Mouse (Mus musculus) activated CD4-positive, CD25-positive, alpha-beta regulatory T cell, adult 4 months (primary cell): ENCODE results near the gene Naip6. TPM values are rescaled to one million over a fixed set of nuclear protein-coding genes. Genes with fewer than 3 reads are reported as not detected.
"Not testable (repeated sequence)": the region's sequence is repeated elsewhere in the genome, so short reads cannot be mapped to it uniquely, and the experiment has no call there.

Experiments used
- ATAC-seq: one replicate; pipeline ENCODE4 v1.8.0; 2017
- polyA plus RNA-seq, 2 experiments: library from polyadenylated mRNA; unstranded; fragments of 100-300 nt; shearing (Covaris generic); gene quantifications; one replicate each; pipeline ENCODE4 v1.2.1; 2017

Naip6 gene
- 1 to 10 TPM; 2.2 to 2.5 TPM for polyA plus RNA-seq

DNA sequence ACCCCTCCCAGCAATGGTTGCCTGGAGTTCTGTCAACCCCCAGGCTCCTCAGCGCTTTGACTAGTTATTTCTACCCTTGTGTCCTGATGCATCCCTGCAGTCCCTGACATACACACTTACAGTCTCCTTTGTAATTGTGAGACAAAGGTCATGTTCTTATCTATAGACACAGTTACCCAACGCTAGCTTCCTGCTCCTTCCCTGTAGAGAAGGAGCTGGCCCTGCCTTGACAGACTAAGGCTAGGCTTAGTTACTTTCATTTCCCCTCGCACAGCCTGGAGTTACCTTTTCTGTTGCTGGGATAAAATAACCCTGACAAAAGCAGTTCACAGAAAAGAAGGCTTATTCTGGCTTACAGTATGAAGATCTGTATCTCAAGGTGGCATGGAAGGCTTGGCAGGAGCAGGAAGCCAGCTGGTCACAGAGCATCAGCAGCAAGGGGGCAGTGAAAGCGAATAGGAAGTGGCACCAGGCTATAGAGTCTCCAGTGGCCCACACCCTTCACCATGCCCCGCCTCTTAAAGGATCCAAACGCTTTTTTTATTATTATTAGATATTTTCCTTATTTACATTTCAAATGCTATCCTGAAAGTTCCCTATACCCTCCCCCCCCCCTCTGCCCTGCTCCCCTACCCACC lies at the start of gene Naip6:
TSS of gene Naip6 (minus strand) at position 419 of the 638 bp plus-strand sequence.
- peak; percentile 59 for ATAC-seq

DNA sequence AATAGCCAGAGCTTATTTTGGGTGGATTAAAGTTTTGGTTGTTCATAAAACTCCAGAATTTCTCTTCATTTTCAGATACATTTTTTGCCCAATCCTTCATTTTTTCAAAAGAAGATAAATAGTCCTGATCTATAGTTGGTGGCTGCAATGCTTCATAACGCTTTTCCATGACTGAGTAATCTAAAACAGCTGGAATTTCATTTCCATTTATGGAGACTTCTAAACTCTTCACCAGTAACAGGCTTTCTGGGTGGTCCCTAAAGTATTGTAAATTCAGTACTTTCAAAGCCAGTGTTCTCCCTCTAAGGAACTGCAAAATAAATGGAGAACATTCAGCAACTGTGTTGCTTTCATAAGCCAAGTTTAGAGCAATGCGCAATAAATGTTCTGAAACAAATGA lies 34.8 kb upstream of the Naip6 start:
- not testable (repeated sequence) for ATAC-seq

DNA sequence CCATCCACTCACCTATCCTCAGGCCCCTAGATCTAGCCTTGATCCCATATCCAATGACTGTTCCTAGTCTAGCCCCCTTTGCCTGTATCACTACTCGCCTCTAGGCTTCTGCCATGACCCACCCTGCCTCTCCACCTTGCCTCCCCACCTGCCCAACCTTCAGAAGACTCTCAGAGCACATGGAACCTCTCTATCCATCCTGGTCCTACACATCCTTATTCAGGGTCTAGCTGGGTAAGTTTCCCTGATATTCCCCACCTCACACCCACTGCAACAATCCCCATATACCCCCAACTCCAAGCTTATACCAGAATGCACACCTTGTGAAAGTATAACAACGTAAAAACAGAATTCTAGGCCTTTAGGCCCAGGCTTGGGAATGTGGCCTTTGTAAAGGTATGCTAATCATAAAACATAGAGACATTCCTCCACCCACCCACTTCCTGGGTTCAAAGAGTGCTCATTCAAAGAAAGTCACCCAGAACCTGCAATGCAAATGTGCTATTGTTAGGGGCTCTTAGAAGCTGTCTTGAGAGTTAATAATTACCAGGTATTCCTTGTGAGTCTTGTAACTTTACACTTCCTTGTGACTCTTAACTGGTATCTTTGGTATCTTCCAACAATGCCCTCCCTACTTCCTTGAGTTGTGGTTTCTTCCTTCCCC lies 32.2 kb upstream of the Naip6 start:
- not testable (repeated sequence) for ATAC-seq

DNA sequence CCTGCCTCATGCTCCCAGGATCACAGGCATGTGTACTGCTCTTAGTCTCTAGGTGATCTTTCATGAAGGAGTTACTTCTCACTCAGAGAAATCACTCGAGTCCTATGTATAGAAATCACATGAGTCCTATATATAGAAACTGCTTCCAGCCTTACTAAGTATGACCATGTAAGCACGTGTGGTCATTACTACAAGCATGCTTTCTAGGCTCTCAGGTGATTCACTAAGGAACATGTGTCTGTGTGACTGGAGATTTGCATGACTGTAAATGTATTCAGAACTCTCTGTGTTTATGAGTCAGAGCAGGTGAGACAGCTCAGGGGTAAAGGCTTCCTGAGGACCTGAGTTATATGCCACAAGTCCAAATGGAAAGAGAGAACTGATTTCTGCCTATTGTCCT lies 24.3 kb upstream of the Naip6 start:
- no peak for ATAC-seq

DNA sequence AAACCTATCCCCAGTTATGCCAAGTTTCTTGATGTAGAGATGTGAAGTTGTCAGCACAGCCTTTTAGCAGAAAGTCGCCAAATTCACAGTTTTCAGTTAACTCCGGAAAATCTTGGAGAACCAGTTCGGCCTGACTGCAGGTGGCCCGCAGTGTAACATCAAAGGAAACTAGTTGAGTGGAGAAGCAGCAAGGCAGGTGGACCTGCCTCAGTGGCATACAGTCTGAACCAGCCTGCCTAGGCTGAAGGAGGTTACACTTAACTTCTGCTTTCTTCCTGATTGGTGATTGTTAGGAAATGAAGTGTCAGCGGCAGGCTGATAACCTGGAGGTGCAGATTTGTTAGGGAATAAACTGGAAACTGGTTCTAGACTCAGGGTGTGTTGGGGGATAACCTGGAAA lies 14.3 kb upstream of the Naip6 start:
- ATAC-seq: not testable (repeated sequence)

GRCm38 (mm10) chr13:100328899-100329298 lies 11.4 kb upstream of the Naip6 start:
- ATAC-seq: not testable (repeated sequence)

DNA sequence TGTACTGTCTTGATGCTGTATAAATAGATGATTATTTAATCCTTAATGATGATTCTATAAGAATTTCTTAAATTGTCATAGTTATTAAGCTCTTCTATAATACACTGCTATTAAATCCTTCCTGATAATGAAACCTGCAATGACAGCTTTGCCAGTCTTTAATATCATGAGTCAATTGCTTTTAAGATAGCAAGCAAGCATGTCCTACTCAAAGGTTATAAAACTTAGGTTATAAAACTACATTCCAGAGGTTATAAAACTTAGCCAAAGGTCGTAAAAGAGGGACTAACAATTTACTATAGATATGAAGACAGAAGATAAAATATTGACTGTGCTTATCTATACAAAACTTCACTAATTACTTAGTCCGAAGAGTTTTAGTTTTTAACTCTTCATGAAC lies 10.6 kb upstream of the Naip6 start:
- not testable (repeated sequence) for ATAC-seq

DNA sequence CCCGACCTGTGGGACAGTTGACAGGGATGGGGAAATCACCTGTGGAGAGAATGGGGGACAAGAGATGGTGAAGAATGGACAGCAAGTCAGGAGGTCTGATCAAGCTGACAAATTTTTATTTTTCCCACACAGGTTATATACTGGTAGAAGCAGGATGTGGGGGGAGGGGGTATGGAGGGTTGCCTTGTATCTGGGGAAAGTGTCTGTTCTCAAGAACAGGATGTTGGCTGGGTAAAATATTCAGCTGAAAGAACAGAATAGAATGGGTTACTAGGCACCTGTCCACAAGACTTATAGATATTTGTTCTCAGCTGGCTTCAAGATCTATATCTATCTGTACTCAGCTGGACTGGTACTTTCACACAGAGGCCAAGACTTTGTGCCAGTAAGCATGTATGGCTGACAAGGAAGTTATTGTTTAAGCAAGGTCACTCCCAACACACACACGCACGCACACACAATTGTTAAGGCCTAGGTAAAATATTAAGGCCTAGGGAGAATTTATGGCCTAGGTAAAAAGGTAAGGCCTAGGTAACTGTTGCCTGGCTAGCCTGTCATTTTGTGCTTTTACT lies 4.9 kb upstream of the Naip6 start:
- not testable (repeated sequence) for ATAC-seq

GRCm38 (mm10) chr13:100284611-100285010 lies 32.9 kb downstream of the Naip6 start:
- ATAC-seq: no peak

DNA sequence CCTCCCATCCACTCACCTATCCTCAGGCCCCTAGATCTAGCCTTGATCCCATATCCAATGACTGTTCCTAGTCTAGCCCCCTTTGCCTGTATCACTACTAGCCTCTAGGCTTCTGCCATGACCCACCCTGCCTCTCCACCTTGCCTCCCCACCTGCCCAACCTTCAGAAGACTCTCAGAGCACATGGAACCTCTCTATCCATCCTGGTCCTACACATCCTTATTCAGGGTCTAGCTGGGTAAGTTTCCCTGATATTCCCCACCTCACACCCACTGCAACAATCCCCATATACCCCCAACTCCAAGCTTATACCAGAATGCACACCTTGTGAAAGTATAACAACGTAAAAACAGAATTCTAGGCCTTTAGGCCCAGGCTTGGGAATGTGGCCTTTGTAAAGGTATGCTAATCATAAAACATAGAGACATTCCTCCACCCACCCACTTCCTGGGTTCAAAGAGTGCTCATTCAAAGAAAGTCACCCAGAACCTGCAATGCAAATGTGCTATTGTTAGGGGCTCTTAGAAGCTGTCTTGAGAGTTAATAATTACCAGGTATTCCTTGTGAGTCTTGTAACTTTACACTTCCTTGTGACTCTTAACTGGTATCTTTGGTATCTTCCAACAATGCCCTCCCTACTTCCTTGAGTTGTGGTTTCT lies 45.9 kb downstream of the Naip6 start:
- not testable (repeated sequence) for ATAC-seq

- not testable (repeated sequence) for ATAC-seq
These were observed 60.5 kb downstream of the Naip6 start for GRCm38 (mm10) chr13:100256996-100257395.

DNA sequence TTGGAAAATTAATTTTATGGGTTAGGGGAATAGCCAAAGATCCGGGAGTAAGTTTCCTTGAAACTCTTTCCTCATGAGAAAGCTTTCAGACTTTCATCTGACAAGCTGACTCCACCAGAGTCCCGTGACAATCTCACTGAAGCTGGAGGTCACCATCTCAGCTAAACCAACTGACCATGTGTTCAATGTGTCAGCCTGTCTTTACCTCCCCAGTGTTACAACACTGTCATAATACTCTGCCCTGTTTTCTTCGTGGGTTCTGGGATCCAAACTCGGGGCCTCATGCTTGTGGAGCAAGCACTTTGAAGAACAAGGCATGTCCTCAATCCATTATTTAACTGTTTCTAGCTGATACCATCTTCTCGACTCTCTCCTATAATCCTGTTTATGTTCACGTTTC lies 61.5 kb downstream of the Naip6 start:
- not testable (repeated sequence) for ATAC-seq

- peak; percentile 52 for ATAC-seq
These were observed 65.6 kb downstream of the Naip6 start for GRCm38 (mm10) chr13:100251897-100252296.

- peak; percentile 74 for ATAC-seq
These were observed 70.5 kb downstream of the Naip6 start for GRCm38 (mm10) chr13:100246896-100247519.

DNA sequence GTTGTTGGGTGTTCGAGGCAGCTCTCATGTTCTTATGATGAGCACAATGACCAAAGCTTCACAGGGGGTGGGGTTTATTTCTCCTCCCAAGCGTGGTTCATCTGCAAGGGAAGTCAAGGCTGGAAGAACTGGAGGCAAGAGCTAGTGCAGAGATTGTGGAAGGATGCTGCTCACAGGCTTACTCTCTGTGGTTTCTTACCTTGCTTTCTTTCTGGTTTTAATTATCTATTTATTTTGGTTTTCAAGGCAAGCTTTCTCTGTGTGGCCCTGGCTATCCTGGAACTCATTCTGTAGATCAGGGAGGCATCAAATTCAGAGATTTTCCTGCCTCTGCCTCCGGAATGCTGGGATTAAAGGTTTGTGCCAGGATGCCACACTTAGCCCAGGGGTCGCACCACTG lies 71.3 kb downstream of the Naip6 start, which contains the start of gene Naip5:
TSS of gene Naip5 (minus strand) at position 101 of the 400 bp plus-strand sequence.
- not testable (repeated sequence) for ATAC-seq

GRCm38 (mm10) chr13:100243702-100244101 lies 73.8 kb downstream of the Naip6 start:
- ATAC-seq: no peak

Other genes with a start within 250 kb of the Naip6 start
- gene Bdp1, start 213.6 kb downstream of the Naip6 start, polyA plus RNA-seq: 10 to 100 TPM; 17.5 to 20.3 TPM
- 1 to 10 TPM; 5.4 to 6.7 TPM for gene Serf1, start 209.7 kb downstream of the Naip6 start, polyA plus RNA-seq
- gene Smn1, start 192.8 kb downstream of the Naip6 start, polyA plus RNA-seq: 10 to 100 TPM; 31.8 to 34.7 TPM
- gene Naip2, start 115.6 kb downstream of the Naip6 start, polyA plus RNA-seq: 1 to 10 TPM; 7.7 to 8.6 TPM
- gene Naip5, start 71.4 kb downstream of the Naip6 start, polyA plus RNA-seq: 1 to 10 TPM; 5.7 TPM
- not detected for gene Naip1, start 135.2 kb upstream of the Naip6 start, polyA plus RNA-seq
- 10 to 100 TPM; 52.7 to 53.1 TPM for gene Gtf2h2, start 174.9 kb upstream of the Naip6 start, polyA plus RNA-seq
- under 1 TPM; 0.22 to 0.59 TPM for gene Ocln, start 235.0 kb upstream of the Naip6 start, polyA plus RNA-seq